Mouse (Mus musculus) limb, embryonic 12.5 days (tissue): ENCODE measurements around the gene Gpsm2. TPM values are rescaled to one million over a fixed set of nuclear protein-coding genes. Genes with fewer than 3 reads are reported as not detected.

ENCODE experiments used
- ATAC-seq: fragments of 200-750 bp; cut with Nextera tagmentation; 2 replicates; pipeline ENCODE4 v1.8.0; 2017; ENCODE audit warnings: low read depth, moderate TSS enrichment; ENCODE audit not compliant: insufficient number of reproducible peaks, insufficient read depth, low FRiP score, low TSS enrichment
- H3K27ac ChIP-seq: fragments of 300-500 bp; sonication (generic); 2 replicates; pipeline ENCODE4 v1.5.1; 2016; ENCODE audit warnings: mild to moderate bottlenecking, moderate library complexity
- H3K27me3 ChIP-seq: fragments of 300-500 bp; sonication (generic); 2 replicates; pipeline ENCODE4 v1.6.1; 2016; ENCODE audit warnings: mild to moderate bottlenecking, moderate library complexity
- H3K36me3 ChIP-seq: fragments of 300-500 bp; sonication (generic); 2 replicates; pipeline ENCODE4 v1.6.1; 2016; ENCODE audit warnings: mild to moderate bottlenecking, moderate library complexity
- H3K4me1 ChIP-seq: fragments of 300-500 bp; sonication (generic); replicated peaks from 2 replicates; pipeline ENCODE4 v1.6.1; 2016
- H3K4me2 ChIP-seq: fragments of 300-500 bp; sonication (generic); 2 replicates; pipeline ENCODE4 v1.6.1; 2016; ENCODE audit warnings: mild to moderate bottlenecking, moderate library complexity
- H3K4me3 ChIP-seq: fragments of 300-500 bp; sonication (generic); replicated peaks from 2 replicates; pipeline ENCODE4 v1.5.1; 2016; ENCODE audit warnings: mild to moderate bottlenecking
- H3K9ac ChIP-seq: fragments of 300-500 bp; sonication (generic); replicated peaks from 2 replicates; pipeline ENCODE4 v1.6.1; 2016; ENCODE audit warnings: mild to moderate bottlenecking, moderate library complexity
- H3K9me3 ChIP-seq: fragments of 300-500 bp; sonication (generic); 2 replicates; pipeline ENCODE4 v1.6.1; 2016; ENCODE audit warnings: mild to moderate bottlenecking, moderate library complexity
- WGBS: fragments of 180-500 bp; shearing (Covaris S2); methylation state at CpG from one replicate; pipeline ENCODE4 v1.1.7; 2016; 5-methylcytosine and 5-hydroxymethylcytosine counted together
- polyA plus RNA-seq: library from polyadenylated mRNA; unstranded; fragments of >200 nt; fragmentation: Nextera tagmentation; extraction: Ambion mirVana; gene quantifications from 2 replicates; pipeline ENCODE4 v1.2.1, GENCODE M21; 2016

The Gpsm2 gene
- 93.6 and 104 TPM in 2 replicates for polyA plus RNA-seq

DNA sequence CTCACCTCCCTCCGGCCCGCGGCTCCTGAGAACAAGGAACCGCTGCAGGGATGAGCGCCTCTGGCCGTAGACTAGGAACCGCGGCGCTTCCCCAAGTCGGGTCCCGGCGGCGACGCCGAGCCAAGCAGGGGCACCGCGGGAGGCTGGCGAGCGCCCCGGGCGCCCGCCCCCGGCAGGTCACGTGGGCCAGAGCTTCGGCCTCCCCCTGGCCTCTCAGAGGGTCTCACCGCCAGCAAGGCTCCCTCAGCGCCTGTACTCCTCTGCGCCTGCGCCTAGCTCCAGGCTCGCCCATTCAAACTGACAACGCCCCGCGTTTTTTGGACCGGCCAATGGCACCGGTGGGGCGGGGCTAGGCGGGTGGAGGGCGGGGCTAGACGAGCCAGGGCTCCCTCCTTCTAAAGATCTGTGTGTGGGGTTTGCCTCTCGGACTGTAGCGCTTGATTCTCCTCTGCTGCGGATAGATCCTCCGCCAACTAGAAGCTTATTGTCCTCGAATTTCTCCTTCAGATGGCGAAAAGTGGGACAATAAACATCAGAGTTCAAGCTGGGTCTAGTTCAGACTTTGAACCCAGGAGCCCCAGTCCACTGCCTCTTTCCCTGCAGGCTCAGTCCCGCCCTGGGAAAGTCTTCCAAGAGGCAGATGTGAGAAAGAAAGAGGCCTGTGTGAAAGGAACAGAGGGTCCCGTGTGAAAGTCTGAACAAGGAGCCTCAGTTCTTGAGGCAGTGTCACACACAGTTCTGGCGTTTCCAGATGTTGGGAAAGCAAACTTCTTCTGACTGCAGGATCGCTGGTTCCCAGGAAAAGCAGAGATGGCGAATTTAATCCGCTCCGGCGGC, at the start of gene Gpsm2:
Gene Gpsm2, minus strand, starts transcription at position 274 of the 837 bp plus-strand sequence.
- Histone ChIP-seq H3K4me3 (peak within 1 kb of the TSS; percentile 73), H3K4me1 (peaks cover 32% of the 10 kb centered on the region), H3K9ac (peak within 1 kb of the TSS; percentile 94), H3K9me3 (0 out of 2 replicates have a peak, but pooled peaks cover 5% of the 10 kb centered on the region), H3K4me2 (peak within 1 kb of the TSS; percentile 58), H3K27ac (peak within 1 kb of the TSS; percentile 97), H3K36me3 (no peaks in the 10 kb centered on the region), H3K27me3 (no peaks in the 10 kb centered on the region)
- WGBS = 2% methylated on average over 53 of the region's 53 CpGs
- peak; percentile 97 for ATAC-seq

DNA sequence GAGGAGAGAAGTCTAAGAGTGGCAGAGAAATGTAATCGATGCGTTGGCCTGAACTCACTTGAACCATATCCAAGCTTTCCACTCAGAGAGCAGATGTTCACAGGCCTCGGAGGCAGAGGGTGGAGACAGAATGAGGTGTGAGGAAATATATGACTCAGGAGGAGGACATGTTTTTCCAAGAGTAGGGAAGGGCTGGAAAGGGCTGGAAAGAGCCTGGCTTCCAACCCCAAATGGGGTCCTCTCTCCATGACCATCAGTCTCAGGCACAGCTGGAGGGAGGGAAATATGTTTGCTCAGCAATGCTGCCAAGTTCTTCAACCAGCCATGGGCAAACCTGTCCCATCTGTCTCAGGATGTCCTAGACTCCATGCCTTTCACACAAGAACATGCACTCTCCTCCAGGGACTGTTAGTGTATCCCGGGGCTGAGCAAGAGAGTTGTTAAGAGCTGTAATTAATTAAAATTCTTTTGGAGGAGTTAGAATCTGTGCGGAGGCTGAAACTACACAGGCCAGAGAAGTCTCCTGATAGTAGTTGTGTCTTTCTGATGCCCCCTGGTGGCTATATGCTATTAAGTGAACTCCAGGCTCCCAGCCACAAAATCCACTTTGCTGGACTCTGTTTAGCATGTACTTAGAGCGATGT, 48.7 kb upstream of the Gpsm2 start:
- Histone ChIP-seq H3K4me3 (no peak overlapping the region), H3K27ac (peak overlapping the region; percentile 77), H3K4me1 (peaks cover 23% of the 10 kb centered on the region), H3K36me3 (no peaks in the 10 kb centered on the region), H3K27me3 (no peaks in the 10 kb centered on the region), H3K9me3 (no peaks in the 10 kb centered on the region), H3K9ac (no peak overlapping the region), H3K4me2 (no peak overlapping the region; the same call in 1 of the 2 replicates)
- 24% methylated on average over 6 of the region's 6 CpGs for WGBS
- peak; percentile 68 for ATAC-seq

GRCm38 (mm10) chr3:108769547-108769946, 47.4 kb upstream of the Gpsm2 start:
- H3K9me3 ChIP-seq = no peaks in the 10 kb centered on the region
- 0 out of 2 replicates have a peak overlapping the region, but pooled peaks have one; percentile 60 for H3K27ac ChIP-seq
- 60% methylated on average over 6 of the region's 6 CpGs for WGBS

DNA sequence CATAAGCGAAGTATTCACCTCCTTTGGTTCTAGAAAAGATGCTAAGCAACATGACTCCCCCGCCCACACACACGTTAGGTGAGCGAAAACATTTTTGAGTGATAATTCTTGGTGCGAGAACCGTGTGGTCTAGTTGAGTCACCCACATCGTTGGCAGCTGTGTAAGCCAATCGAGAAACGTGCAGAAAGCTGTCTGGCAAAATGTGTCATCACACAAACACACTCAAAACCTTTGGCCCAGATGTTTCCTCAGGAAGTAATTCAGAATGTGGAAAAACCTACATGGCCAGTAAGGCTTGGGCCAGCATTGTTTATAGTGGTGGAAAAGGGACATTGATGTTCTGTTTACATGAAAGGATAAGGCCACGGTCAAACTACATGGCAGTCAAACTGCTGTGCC, 45.3 kb upstream of the Gpsm2 start:
- WGBS = 74% methylated on average over 10 of the region's 10 CpGs
- Histone ChIP-seq H3K4me1 (peaks cover 29% of the 10 kb centered on the region), H3K4me3 (no peak overlapping the region), H3K4me2 (no peak overlapping the region), H3K9ac (no peak overlapping the region), H3K27me3 (no peaks in the 10 kb centered on the region), H3K27ac (no peak overlapping the region), H3K36me3 (no peaks in the 10 kb centered on the region), H3K9me3 (no peaks in the 10 kb centered on the region)
- ATAC-seq = no peak

More at GRCm38 (mm10) chr3:108769547-108769946, 47.4 kb upstream of the Gpsm2 start:
- no peaks in the 10 kb centered on the region for H3K36me3 ChIP-seq
- H3K4me2 ChIP-seq = no peak overlapping the region
- H3K4me1 ChIP-seq = peaks cover 29% of the 10 kb centered on the region
- H3K9ac ChIP-seq = no peak overlapping the region
- H3K4me3 ChIP-seq = no peak overlapping the region
- ATAC-seq = no peak
- H3K27me3 ChIP-seq = no peaks in the 10 kb centered on the region

DNA sequence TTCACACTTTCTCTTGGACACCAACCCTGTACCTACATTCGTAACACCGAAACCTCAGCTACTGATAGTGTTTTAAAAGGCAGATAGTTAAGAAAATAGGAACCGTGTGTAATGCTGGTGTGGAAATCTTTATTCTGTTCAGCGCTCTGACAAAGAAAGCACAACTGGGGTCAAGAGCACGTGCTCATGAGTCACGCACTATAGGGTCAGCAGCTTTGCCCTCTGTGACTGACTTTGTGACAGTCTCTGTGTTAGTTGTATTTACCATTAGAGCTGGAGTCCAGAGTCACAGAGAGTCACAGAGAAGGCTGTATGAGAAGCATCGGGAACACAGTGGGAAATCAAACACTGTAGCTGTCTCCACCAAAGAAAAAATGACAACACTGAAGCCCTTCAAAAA, 44.8 kb upstream of the Gpsm2 start:
- Histone ChIP-seq H3K9me3 (no peaks in the 10 kb centered on the region), H3K27me3 (no peaks in the 10 kb centered on the region), H3K4me2 (no peak overlapping the region), H3K4me3 (no peak overlapping the region), H3K9ac (no peak overlapping the region), H3K36me3 (no peaks in the 10 kb centered on the region), H3K4me1 (peaks cover 29% of the 10 kb centered on the region), H3K27ac (no peak overlapping the region)
- 88% methylated on average over 7 of the region's 7 CpGs for WGBS
- ATAC-seq = no peak

- Histone ChIP-seq H3K27me3 (no peaks in the 10 kb centered on the region), H3K9ac (no peak overlapping the region), H3K9me3 (no peaks in the 10 kb centered on the region), H3K4me2 (no peak overlapping the region), H3K4me1 (peaks cover 21% of the 10 kb centered on the region), H3K4me3 (no peak overlapping the region), H3K36me3 (no peaks in the 10 kb centered on the region), H3K27ac (no peak overlapping the region)
- 85% methylated on average over 7 of the region's 7 CpGs for WGBS
- ATAC-seq = no peak
Measured at GRCm38 (mm10) chr3:108765476-108765875, 43.4 kb upstream of the Gpsm2 start.

DNA sequence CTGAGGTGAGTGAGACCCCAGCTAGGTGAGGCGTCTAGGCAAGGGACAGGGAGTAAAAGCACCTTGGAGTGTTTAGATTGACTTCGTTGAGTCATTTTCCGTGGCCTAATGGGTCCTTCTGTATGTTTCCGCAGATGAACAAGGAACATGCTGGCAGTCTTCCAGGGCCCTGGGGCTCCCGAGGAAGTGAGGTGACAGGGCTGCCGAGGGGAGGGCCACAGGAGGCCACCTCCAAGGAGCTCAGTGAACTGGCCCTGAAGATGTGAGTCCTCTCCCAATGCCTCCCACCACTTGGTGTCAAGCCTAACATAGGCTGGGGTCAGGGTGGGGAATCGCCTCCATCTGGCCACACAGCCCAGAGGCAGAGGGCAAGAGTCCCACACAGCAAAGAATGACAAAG, 42.9 kb upstream of the Gpsm2 start:
- Histone ChIP-seq H3K4me1 (peaks cover 17% of the 10 kb centered on the region), H3K4me2 (no peak overlapping the region), H3K27ac (no peak overlapping the region), H3K4me3 (no peak overlapping the region), H3K36me3 (no peaks in the 10 kb centered on the region), H3K9ac (no peak overlapping the region), H3K27me3 (no peaks in the 10 kb centered on the region), H3K9me3 (no peaks in the 10 kb centered on the region)
- ATAC-seq = no peak
- 62% methylated on average over 7 of the region's 7 CpGs for WGBS

DNA sequence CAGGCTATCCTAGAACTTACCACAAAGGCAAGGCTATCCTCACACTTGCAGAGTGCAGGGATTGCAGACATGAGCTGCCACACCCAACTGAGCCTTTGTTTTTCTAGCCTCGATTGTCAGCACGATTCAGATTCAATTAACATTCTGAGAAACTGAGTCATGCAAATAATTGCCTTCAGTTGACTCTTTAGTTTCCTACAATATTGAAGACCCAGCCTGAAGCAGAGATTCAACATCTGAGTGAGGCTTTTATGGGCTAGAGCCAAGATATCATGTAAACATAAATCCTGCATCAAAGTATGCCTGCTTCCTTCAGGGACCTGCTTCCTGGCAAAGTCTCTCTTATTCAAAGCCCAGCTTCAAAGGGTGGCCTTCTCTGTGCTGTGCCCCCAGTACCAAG, 41.6 kb upstream of the Gpsm2 start:
- Histone ChIP-seq H3K9ac (no peak overlapping the region), H3K4me1 (peaks cover 11% of the 10 kb centered on the region), H3K27ac (no peak overlapping the region), H3K4me3 (no peak overlapping the region), H3K9me3 (no peaks in the 10 kb centered on the region), H3K4me2 (no peak overlapping the region), H3K27me3 (no peaks in the 10 kb centered on the region), H3K36me3 (no peaks in the 10 kb centered on the region)
- ATAC-seq = no peak
- 86% methylated on average over 2 of the region's 2 CpGs for WGBS

- WGBS = 75% methylated on average over 7 of the region's 7 CpGs
- no peak for ATAC-seq
- Histone ChIP-seq H3K4me1 (peaks cover 12% of the 10 kb centered on the region), H3K36me3 (no peaks in the 10 kb centered on the region), H3K4me2 (no peak overlapping the region), H3K27ac (no peak overlapping the region), H3K4me3 (no peak overlapping the region), H3K9me3 (no peaks in the 10 kb centered on the region), H3K27me3 (no peaks in the 10 kb centered on the region), H3K9ac (no peak overlapping the region)
Measured at GRCm38 (mm10) chr3:108762597-108763111, 40.5 kb upstream of the Gpsm2 start.

GRCm38 (mm10) chr3:108759566-108760420, 37.7 kb upstream of the Gpsm2 start:
- Histone ChIP-seq H3K27me3 (no peaks in the 10 kb centered on the region; the same call in 1 of the 2 replicates), H3K4me1 (peaks cover 10% of the 10 kb centered on the region; the same call in 1 of the 2 replicates), H3K4me3 (no peak overlapping the region), H3K9ac (no peak overlapping the region), H3K9me3 (no peaks in the 10 kb centered on the region), H3K4me2 (no peak overlapping the region), H3K27ac (peak overlapping the region; percentile 86), H3K36me3 (no peaks in the 10 kb centered on the region)
- peak; percentile 27; the same call in 1 of the 2 replicates for ATAC-seq
- WGBS = 70% methylated on average over 11 of the region's 11 CpGs
